Mouse (Mus musculus): ENCODE results near the gene Elmo1. TPM values are rescaled to one million over a fixed set of nuclear protein-coding genes. Genes with fewer than 3 reads are reported as not detected.

Elmo1 gene
- total and polyA plus RNA-seq, 3 experiments: 5.2 to 7.6 TPM; not detected in 1

DNA sequence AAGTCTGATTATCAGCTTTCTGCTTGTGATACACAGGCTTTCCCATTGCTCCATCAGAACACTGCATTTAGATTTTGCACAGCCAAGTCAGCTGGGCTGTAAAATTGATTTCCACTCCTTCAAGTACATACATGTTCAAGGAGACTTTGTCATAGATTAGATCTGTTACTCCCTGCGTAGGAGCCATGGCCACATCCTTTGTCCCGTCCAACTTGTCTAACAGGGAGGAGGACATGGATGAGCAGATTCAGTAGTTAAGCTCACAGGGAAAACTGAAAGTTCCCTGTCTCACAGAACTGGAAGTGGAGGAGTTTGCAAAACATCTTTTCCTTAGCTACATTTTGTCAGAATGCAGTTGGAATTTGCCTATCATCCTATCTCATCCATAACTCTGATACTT lies 484.8 kb downstream of the Elmo1 start:
- H3K27me3 ChIP-seq (ENCODE audit: control insufficient read depth in 1 of 2, insufficient read depth in 2 of 2, low read length in 2 of 2): no peaks in the 10 kb centered on the region
- no peak overlapping the region for H3K4me3 ChIP-seq (ENCODE audit: control insufficient read depth in 1 of 2, insufficient read depth in 1 of 2, low read depth in 2 of 2, low read length in 2 of 2)
- no peaks in the 10 kb centered on the region for H3K36me3 ChIP-seq (ENCODE audit: control insufficient read depth in 1 of 2, insufficient read depth in 2 of 2, low read length in 2 of 2)
- no peak overlapping the region for H3K9ac ChIP-seq (ENCODE audit: control insufficient read depth, low read depth, low read length, poor library complexity, severe bottlenecking)
- no peaks in the 10 kb centered on the region for H3K9me3 ChIP-seq (replicated peaks; ENCODE audit: insufficient read depth, low read length)
- DNase-seq (ENCODE audit: low read depth, low spot score): no peak
- H3K79me2 ChIP-seq (ENCODE audit: control insufficient read depth, insufficient read depth, low read length, poor library complexity): no peaks in the 10 kb centered on the region
- H3K27ac ChIP-seq (ENCODE audit: control insufficient read depth, low read depth, low read length): no peak overlapping the region
- no peaks in the 10 kb centered on the region for H3K4me1 ChIP-seq (ENCODE audit: control insufficient read depth in 1 of 2, insufficient read depth in 2 of 2, low read length in 2 of 2)
- TF ChIP-seq NELFE (IDR thresholded peaks at IDR 0.05; ENCODE audit: low read depth, low read length): no peak
- TF ChIP-seq CTCF (IDR thresholded peaks at IDR 0.05 in 2 of 3, conservative IDR thresholded peaks at IDR 0.05 in 1 of 3; ENCODE audit: control insufficient read depth in 1 of 3, insufficient read depth in 1 of 3, low read depth in 2 of 3, low read length in 3 of 3, poor library complexity in 1 of 3, severe bottlenecking in 1 of 3): no peak
- no peak for TF ChIP-seq TAL1 (IDR thresholded peaks at IDR 0.05; ENCODE audit: low read length)
- TF ChIP-seq POLR2AphosphoS2 (IDR thresholded peaks at IDR 0.05; ENCODE audit: low read length): no peak
- no peak for TF ChIP-seq ETS1 (IDR thresholded peaks at IDR 0.05; ENCODE audit: low read depth, low read length)
- no peak for TF ChIP-seq MXI1 (IDR thresholded peaks at IDR 0.05; ENCODE audit: low read depth, low read length)
- no peak for TF ChIP-seq MAX (IDR thresholded peaks at IDR 0.05; ENCODE audit: low read length)
- no peak for TF ChIP-seq GABPA (IDR thresholded peaks at IDR 0.05; ENCODE audit: low read depth, low read length)
- TF ChIP-seq E2F4 (IDR thresholded peaks at IDR 0.05; ENCODE audit: borderline replicate concordance, low read depth, low read length): no peak
- no peak for TF ChIP-seq BHLHE40 (IDR thresholded peaks at IDR 0.05; ENCODE audit: borderline replicate concordance, low read depth, low read length)
- no peak for TF ChIP-seq SIN3A (IDR thresholded peaks at IDR 0.05; ENCODE audit: low read length)

DNA sequence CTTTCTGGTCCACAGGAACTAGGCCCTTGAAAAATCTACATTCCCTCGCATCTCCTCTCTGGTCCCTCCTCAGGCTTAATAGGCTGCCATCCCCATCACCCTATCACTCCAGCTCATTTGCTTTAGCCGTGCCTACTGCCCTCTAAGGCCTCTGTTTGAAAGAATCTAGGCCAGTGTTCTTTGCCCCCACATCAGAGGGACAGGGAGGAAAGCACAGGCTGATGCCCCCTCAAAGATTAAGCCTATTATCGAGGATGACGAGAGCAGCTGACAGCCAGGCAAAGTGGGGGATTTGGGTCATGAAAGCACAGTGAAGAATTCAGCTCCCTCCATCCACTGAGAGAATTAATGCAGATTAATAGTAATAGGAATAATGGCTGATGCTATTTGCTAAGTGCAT lies 495.5 kb downstream of the Elmo1 start:
- Histone ChIP-seq H3K79me2 (ENCODE audit: control insufficient read depth, insufficient read depth, low read length, poor library complexity) (no peaks in the 10 kb centered on the region), H3K9ac (ENCODE audit: control insufficient read depth, low read depth, low read length, poor library complexity, severe bottlenecking) (no peak overlapping the region), H3K36me3 (ENCODE audit: control insufficient read depth in 1 of 2, insufficient read depth in 2 of 2, low read length in 2 of 2) (no peaks in the 10 kb centered on the region), H3K27me3 (ENCODE audit: control insufficient read depth in 1 of 2, insufficient read depth in 2 of 2, low read length in 2 of 2) (no peaks in the 10 kb centered on the region), H3K4me3 (ENCODE audit: control insufficient read depth in 1 of 2, insufficient read depth in 1 of 2, low read depth in 2 of 2, low read length in 2 of 2) (no peak overlapping the region), H3K4me1 (ENCODE audit: control insufficient read depth in 1 of 2, insufficient read depth in 2 of 2, low read length in 2 of 2) (no peaks in the 10 kb centered on the region), H3K27ac (ENCODE audit: control insufficient read depth, low read depth, low read length) (no peak overlapping the region), H3K9me3 (replicated peaks; ENCODE audit: insufficient read depth, low read length) (no peaks in the 10 kb centered on the region)
- no peak for DNase-seq (ENCODE audit: low read depth, low spot score)
- no peak for TF ChIP-seq ETS1 (IDR thresholded peaks at IDR 0.05; ENCODE audit: low read depth, low read length)
- TF ChIP-seq SMC3 (IDR thresholded peaks at IDR 0.05; ENCODE audit: low read depth, low read length): no peak
- no peak for TF ChIP-seq UBTF (IDR thresholded peaks at IDR 0.05; ENCODE audit: borderline replicate concordance, insufficient read depth, low read depth, low read length)
- no peak for TF ChIP-seq ZNF384 (IDR thresholded peaks at IDR 0.05; ENCODE audit: low read depth, low read length)
- TF ChIP-seq MEF2A (IDR thresholded peaks at IDR 0.05; ENCODE audit: extremely low read depth, insufficient replicate concordance, low read depth, low read length, poor library complexity, severe bottlenecking): no peak
- TF ChIP-seq USF1 (IDR thresholded peaks at IDR 0.05; ENCODE audit: low read depth, low read length): no peak
- TF ChIP-seq ZKSCAN1 (IDR thresholded peaks at IDR 0.05; ENCODE audit: low read depth, low read length): no peak
- TF ChIP-seq POLR2AphosphoS2 (IDR thresholded peaks at IDR 0.05; ENCODE audit: low read length): no peak
- TF ChIP-seq MAX (IDR thresholded peaks at IDR 0.05; ENCODE audit: low read length): no peak
- TF ChIP-seq NRF1 (IDR thresholded peaks at IDR 0.05; ENCODE audit: insufficient read depth, low read depth, low read length, poor library complexity, severe bottlenecking): no peak
- TF ChIP-seq CTCF (IDR thresholded peaks at IDR 0.05 in 2 of 3, conservative IDR thresholded peaks at IDR 0.05 in 1 of 3; ENCODE audit: control insufficient read depth in 1 of 3, insufficient read depth in 1 of 3, low read depth in 2 of 3, low read length in 3 of 3, poor library complexity in 1 of 3, severe bottlenecking in 1 of 3): no peak
- no peak for TF ChIP-seq MYB (IDR thresholded peaks at IDR 0.05; ENCODE audit: low read depth, low read length)
- TF ChIP-seq POLR2AphosphoS5 (IDR thresholded peaks at IDR 0.05; ENCODE audit: borderline replicate concordance, low read depth, low read length): no peak
